Mouse (Mus musculus) left cerebral cortex, adult 6 months (tissue): ENCODE results near the gene Gm10188. TPM values are rescaled to one million over a fixed set of nuclear protein-coding genes. Genes with fewer than 3 reads are reported as not detected.

Experiments
- long read RNA-seq, 2 experiments: library from polyadenylated mRNA; unstranded; transcript quantifications; one replicate each; pipeline ENCODE4 v2.0.0; 2019 to 2020
- polyA plus RNA-seq: library from polyadenylated mRNA; unstranded; fragments of <200 nt; fragmentation: Nextera tagmentation; gene quantifications from 2 replicates; pipeline ENCODE4 v1.2.3, GENCODE M21; 2021

Gm10188 gene
- polyA plus RNA-seq, result not detected in 2 replicates
- long read RNA-seq, experiment 1, result 0 reads
- long read RNA-seq, experiment 2, result 0 reads

DNA sequence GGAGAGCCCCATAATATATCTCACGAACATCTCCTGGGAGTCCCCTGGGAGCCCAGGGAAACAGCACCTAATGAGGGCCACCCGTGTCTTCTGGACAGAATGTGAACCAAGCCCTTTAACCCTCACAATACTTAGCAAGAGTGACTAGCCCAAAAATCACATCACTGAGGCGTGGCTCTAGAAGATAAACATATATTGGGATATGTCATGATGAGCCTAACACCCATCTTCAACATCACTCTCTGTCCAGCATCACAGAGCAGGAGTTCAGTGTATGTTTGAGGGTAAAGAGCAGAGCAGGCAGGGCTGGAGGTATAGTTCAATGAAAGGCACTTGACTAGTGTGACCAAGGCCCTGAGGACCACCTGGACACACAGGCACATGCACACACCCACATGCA, at the start of gene Gm10188:
Gm10188 (minus strand) TSS at position 101 of the 400 bp plus-strand sequence.

DNA sequence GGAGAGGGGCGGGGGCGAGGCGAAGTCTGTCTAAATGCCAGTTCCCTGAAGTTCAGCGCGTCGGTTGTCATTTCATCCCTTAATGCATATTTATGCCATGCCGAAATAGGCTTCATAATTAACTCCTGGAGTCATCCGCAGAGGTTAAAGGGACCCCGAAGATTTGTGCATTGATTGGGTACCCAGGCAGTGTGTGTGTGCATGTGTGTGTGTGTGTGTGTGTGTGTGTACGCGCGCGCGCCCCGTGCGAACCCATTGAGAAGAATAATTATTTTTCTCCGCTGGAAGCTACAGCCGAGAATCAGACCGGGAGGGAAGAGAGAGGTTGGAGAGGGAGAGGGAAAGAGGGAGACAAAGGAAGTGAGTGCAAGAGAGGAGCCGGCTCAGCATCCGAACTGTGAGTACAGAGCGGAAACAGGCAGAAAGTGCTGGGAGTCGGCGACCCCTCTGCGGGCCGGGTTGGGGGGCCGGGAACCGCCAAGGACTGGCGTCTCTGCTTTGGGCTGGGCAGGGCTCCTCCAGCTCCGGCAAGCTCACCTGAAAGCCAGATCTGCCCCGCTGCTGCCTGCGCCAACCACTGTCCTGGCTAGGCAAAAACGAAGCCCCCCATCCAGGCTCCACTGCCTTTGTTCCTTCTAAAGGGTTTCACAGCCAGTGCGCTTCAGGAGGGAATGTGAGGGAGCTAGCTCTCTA, 38.3 kb downstream of the Gm10188 start, which contains the start of the genes Lemd1 and AC124108.1:
Lemd1 (plus strand) TSS at position 339 of the 693 bp plus-strand sequence.
AC124108.1 (plus strand) TSS at position 365 of the 693 bp plus-strand sequence.

Other genes starting within 250 kb of the Gm10188 start
- gene Elk4, start 222.2 kb downstream of the Gm10188 start, polyA plus RNA-seq, result 11.0 and 14.9 TPM in 2 replicates
- 65.4 and 74.1 TPM in 2 replicates for gene Mfsd4a, start 161.7 kb downstream of the Gm10188 start, polyA plus RNA-seq
- 5.2 and 20.3 TPM in 2 replicates for gene Cdk18, start 90.1 kb downstream of the Gm10188 start, polyA plus RNA-seq
- gene Lemd1, start 38.3 kb downstream of the Gm10188 start, polyA plus RNA-seq, result 6.1 and 6.9 TPM in 2 replicates
- gene AC124108.1, start 38.3 kb downstream of the Gm10188 start, polyA plus RNA-seq, result 0.69 and 0.78 TPM in 2 replicates
- gene Klhdc8a, start 68.9 kb upstream of the Gm10188 start, polyA plus RNA-seq, result 4.8 and 10.4 TPM in 2 replicates
- gene Nuak2, start 86.4 kb upstream of the Gm10188 start, polyA plus RNA-seq, result 0.28 and 0.38 TPM in 2 replicates
- 29.9 and 33.5 TPM in 2 replicates for gene Tmcc2, start 161.5 kb upstream of the Gm10188 start, polyA plus RNA-seq
- gene Dstyk, start 187.8 kb upstream of the Gm10188 start, polyA plus RNA-seq, result 6.3 and 6.4 TPM in 2 replicates
- gene Rbbp5, start 247.6 kb upstream of the Gm10188 start, polyA plus RNA-seq, result 21.7 and 31.7 TPM in 2 replicates